Mouse (Mus musculus) heart, embryonic 16.5 days (tissue): Measurements from ENCODE around the gene Zfp945. TPM values are rescaled to one million over a fixed set of nuclear protein-coding genes. Genes with fewer than 3 reads are reported as not detected.
"Not testable (repeated sequence)": the region's sequence is repeated elsewhere in the genome, so short reads cannot be mapped to it uniquely, and the experiment has no call there.

ENCODE experiments used
- ATAC-seq: fragments of 200-750 bp; cut with Nextera tagmentation; replicated peaks from 2 replicates; pipeline ENCODE4 v1.8.0; 2017; ENCODE audit warnings: moderate number of reproducible peaks; ENCODE audit not compliant: insufficient read depth, low FRiP score; ENCODE audit errors: extremely low read depth
- H3K27ac ChIP-seq: fragments of 300-500 bp; sonication (generic); 2 replicates; pipeline ENCODE4 v1.5.1; 2014; ENCODE audit warnings: mild to moderate bottlenecking, low read length, control low read depth, moderate library complexity
- H3K27me3 ChIP-seq: fragments of 300-500 bp; sonication (generic); 2 replicates; pipeline ENCODE4 v1.6.1; 2014; ENCODE audit warnings: low read length, mixed read lengths; ENCODE audit not compliant: control insufficient read depth, insufficient read depth
- H3K36me3 ChIP-seq: fragments of 300-500 bp; sonication (generic); 2 replicates; pipeline ENCODE4 v1.6.1; 2014; ENCODE audit not compliant: control insufficient read depth, insufficient read depth
- H3K4me1 ChIP-seq: fragments of 300-500 bp; sonication (generic); 2 replicates; pipeline ENCODE4 v1.6.1; 2014; ENCODE audit warnings: low read length, mixed read lengths; ENCODE audit not compliant: control insufficient read depth, insufficient read depth
- H3K4me2 ChIP-seq: fragments of 300-500 bp; sonication (generic); 2 replicates; pipeline ENCODE4 v1.6.1; 2014; ENCODE audit warnings: low read depth, mild to moderate bottlenecking, control low read depth, low read length
- H3K4me3 ChIP-seq: fragments of 300-500 bp; sonication (generic); 2 replicates; pipeline ENCODE4 v1.5.1; 2014; ENCODE audit warnings: mild to moderate bottlenecking, control low read depth, low read length
- H3K9ac ChIP-seq: fragments of 300-500 bp; sonication (generic); 2 replicates; pipeline ENCODE4 v1.6.1; 2014; ENCODE audit warnings: low read length, control low read depth
- H3K9me3 ChIP-seq: fragments of 300-500 bp; sonication (generic); replicated peaks from 2 replicates; pipeline ENCODE4 v1.6.1; 2016; ENCODE audit warnings: low read length; ENCODE audit not compliant: control insufficient read depth
- WGBS: fragments of 180-500 bp; shearing (Covaris S2); extraction: QIAGEN DNeasy Blood & Tissue Kit; methylation state at CpG from one replicate; pipeline ENCODE4 v1.1.7; 2014; 5-methylcytosine and 5-hydroxymethylcytosine counted together
- polyA plus RNA-seq: library from polyadenylated mRNA; unstranded; fragments of >200 nt; fragmentation: Nextera tagmentation; extraction: Ambion mirVana; gene quantifications from 2 replicates; pipeline ENCODE4 v1.2.1, GENCODE M21; 2015

Gene Zfp945
- polyA plus RNA-seq = 13.9 and 14.8 TPM in 2 replicates

DNA sequence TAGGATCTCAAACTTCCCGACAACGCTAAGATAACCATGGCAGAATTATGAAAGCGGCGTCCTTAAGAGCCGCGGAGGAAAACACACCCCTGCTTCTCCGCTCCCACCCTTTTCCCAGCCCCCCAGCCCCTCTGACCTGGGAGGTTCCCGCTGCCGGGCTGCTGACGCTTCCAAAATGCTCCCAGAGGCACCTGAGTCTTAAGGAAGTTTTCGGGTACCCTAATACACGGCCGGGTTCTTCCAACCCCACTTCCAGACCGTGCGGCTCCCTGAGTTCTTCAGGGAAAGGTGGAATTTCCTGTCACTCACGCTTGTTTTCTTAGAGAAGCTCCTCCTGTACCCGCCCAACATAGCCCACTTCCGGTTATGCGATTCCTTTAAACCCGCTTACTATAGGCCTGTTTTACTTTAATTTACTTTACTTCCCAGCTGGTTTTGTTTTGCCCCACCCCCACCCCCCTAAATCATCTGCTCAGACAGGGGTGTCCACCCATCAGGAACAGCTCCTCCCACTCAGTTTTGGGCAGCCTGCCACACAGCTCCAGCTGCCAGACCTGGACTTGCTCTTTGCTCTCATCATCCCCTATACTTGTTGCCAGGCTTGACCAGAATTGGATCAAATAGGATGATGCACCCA lies at the start of gene Zfp945:
Gene Zfp945 (minus strand): TSS at position 290 of the 637 bp plus-strand sequence.
- H3K9me3 ChIP-seq = no peaks in the 10 kb centered on the region
- peaks cover 11% of the 10 kb centered on the region for H3K36me3 ChIP-seq
- H3K9ac ChIP-seq = peak within 1 kb of the TSS; percentile 85
- H3K4me1 ChIP-seq = peaks cover 17% of the 10 kb centered on the region
- H3K4me2 ChIP-seq = peak within 1 kb of the TSS; percentile 70
- peak within 1 kb of the TSS; percentile 82 for H3K4me3 ChIP-seq
- peak; percentile 92 for ATAC-seq
- H3K27me3 ChIP-seq = no peaks in the 10 kb centered on the region
- WGBS = under 1% methylated on average over 20 of the region's 20 CpGs
- peak within 1 kb of the TSS; percentile 92 for H3K27ac ChIP-seq

DNA sequence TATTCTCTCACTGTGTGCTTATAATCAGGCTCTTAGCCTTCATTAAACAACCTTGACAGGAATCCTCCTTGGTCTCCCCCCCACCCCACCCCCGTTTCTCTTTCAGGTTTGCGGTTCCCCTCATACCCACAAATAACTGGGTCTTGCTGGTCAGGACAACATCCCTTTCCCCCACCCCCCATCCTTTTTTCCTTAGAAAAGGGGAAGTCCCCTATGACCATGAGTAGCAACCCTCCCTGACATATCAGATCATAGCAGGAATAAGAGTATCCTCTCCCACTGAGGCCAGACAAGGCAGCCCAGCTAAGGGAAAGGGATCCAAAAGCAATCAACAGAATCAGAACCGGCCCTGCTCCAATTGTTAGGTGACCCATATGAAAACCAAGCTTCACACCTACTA lies 21.4 kb upstream of the Zfp945 start:
- Histone ChIP-seq H3K4me2 (no peak overlapping the region), H3K4me1 (no peaks in the 10 kb centered on the region), H3K9ac (no peak overlapping the region), H3K36me3 (no peaks in the 10 kb centered on the region), H3K27ac (no peak overlapping the region), H3K4me3 (no peak overlapping the region), H3K9me3 (peaks cover 6% of the 10 kb centered on the region), H3K27me3 (no peaks in the 10 kb centered on the region)
- no peak for ATAC-seq
- 77% methylated on average over 3 of the region's 3 CpGs for WGBS

DNA sequence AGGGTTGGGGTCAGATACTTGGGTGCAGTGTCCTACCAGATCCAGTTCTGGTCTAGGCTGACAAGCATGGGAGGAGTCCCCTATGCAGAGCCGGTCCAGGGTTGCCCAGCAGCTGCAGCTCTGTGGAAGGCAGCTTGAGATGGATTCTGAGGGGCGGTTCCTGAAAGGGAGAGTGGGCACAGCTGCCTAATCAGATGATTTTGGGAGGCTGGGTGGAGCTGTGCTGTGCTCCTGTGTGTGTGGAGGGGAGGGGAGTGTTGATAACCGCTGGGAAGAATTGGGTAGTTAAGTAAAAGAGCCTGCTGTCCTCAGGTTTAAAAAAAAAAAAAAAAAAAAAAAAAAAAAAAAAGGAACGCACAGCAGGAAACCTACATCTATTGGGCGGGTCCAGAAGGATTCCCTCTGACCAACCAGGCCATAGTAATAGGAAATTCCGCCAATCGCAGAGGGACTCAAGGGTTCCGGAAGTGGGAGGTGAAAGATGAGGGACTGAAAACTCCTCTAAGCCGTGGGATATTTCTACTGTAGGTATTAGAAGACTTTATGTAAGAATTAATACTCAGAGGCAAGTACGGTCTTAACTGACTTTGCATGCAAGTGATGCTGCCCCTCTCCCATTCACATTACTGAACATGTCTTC lies 17.2 kb upstream of the Zfp945 start:
- WGBS = 57% methylated on average over 10 of the region's 10 CpGs
- H3K27me3 ChIP-seq = no peaks in the 10 kb centered on the region
- H3K9ac ChIP-seq = no peak overlapping the region
- H3K27ac ChIP-seq = no peak overlapping the region
- H3K9me3 ChIP-seq = no peaks in the 10 kb centered on the region
- H3K36me3 ChIP-seq = no peaks in the 10 kb centered on the region
- no peak for ATAC-seq
- H3K4me1 ChIP-seq = no peaks in the 10 kb centered on the region
- H3K4me3 ChIP-seq = no peak overlapping the region
- H3K4me2 ChIP-seq = no peak overlapping the region

DNA sequence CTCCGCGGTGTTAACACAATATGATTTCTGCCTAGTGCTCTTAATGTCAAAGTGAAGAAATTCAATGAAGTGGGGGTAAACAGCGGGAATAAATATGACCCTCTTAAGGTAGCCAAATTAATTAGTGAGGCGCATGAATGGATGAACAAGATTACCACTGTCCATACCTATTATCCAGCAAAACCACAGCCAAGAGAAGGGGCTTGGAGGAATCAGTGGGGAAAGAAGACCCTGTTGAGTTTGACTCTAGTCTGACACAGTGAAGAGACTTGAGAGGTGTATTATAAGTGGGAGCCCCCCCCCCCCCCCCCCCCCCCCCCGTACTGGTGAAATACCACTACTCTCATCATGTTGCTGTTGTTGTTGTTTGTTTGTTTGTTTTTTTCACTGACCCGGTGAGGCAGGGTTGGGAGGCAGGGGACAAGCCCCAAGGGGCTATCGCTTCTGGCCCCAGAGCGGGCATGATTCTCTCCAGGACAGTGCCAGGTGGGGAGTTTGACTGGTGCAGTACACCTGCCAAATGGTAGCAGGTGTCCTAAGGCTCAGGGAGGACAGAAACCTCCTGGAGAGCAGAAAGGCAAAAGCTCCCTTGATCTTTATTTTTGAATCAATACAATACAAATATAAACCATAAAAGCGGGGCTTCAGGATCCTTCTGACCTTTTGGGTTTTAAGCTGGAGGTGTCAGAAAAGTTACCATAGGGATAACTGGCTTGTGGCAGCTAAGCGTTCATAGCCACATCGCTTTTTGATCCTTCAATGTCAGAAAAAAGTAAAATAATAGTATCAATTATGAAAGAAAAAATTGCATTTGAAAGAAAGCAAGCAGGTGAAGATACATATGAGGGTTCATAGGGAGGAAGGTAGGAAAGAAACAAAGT lies 10.7 kb upstream of the Zfp945 start:
- ATAC-seq = no peak; the same call in 1 of the 2 replicates
- 90% methylated on average over 10 of the region's 11 CpGs for WGBS

DNA sequence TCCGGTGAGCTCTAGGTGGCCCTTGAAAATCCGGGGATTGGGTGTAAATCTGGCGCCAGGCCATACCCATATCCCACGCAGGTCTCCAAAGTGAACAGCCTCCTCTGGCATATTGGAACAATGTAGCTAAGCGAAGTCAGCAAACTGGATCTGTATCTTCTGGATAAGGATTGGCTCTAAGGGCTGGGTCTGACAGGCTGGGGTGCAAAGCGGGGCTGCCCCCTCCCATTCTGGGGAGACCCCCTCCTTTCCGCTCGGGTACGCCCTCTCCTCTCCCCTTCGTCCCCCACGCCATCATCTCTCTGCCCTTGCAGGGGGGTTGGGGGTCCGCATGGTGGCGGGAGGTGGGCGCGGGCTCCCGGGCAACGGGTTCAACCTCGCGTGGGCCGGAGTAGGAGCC lies 9.4 kb upstream of the Zfp945 start:
- Histone ChIP-seq H3K4me1 (no peaks in the 10 kb centered on the region), H3K36me3 (no peaks in the 10 kb centered on the region), H3K27ac (no peak overlapping the region), H3K27me3 (no peaks in the 10 kb centered on the region), H3K4me2 (no peak overlapping the region), H3K9me3 (peaks cover 4% of the 10 kb centered on the region; the same call in 1 of the 2 replicates), H3K9ac (no peak overlapping the region), H3K4me3 (no peak overlapping the region)
- ATAC-seq = no peak
- 88% methylated on average over 20 of the region's 20 CpGs for WGBS

More for the DNA sequence above, 10.7 kb upstream of the Zfp945 start:
- Histone ChIP-seq H3K27me3 (no peaks in the 10 kb centered on the region), H3K27ac (no peak overlapping the region), H3K36me3 (no peaks in the 10 kb centered on the region), H3K4me2 (no peak overlapping the region), H3K4me1 (no peaks in the 10 kb centered on the region), H3K9ac (no peak overlapping the region), H3K9me3 (peaks cover 4% of the 10 kb centered on the region; the same call in 1 of the 2 replicates), H3K4me3 (no peak overlapping the region)

DNA sequence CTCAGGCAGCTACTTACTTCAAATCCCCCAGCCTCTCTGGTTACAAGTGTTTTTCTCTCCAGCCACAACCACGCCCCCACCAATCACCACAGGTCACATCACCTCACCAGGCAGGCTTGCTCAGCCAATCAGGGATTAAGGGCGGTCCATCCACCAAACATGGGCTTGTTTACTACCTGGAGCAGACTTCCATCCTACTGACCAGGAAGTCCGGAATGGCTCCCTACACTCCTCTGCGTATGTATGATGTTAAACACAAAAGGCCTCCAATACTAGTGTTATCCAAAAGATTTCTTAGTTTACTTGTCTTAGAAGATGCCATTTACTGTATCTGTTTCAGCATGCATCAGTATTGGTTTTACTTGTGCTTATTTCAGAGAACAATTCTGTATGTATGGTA lies 8.6 kb upstream of the Zfp945 start:
- not testable (repeated sequence) for H3K9me3 ChIP-seq, H3K36me3 ChIP-seq, H3K4me3 ChIP-seq, H3K9ac ChIP-seq, H3K4me1 ChIP-seq, H3K27me3 ChIP-seq, H3K27ac ChIP-seq, H3K4me2 ChIP-seq, ATAC-seq
- WGBS = 90% methylated on average over 4 of the region's 4 CpGs

DNA sequence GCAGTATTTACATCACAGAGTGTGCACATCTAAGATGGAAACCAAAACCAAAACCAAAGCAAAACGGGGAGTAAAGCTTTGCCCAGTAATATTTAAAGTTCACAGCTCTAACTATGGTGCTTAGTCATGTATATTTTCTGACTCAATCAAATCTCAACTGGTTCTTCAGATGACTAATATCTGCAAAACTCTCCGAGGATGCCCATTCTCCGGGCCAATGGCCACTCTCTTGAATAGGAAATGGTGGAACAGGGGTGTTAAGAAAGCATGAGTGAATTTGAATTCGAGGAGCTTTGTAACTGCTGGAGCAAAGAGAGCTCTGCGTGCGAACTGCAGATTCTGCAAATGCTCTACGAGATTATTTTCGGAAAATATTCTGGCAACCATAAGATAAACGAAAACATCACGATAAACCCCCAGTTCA lies 501 bp downstream of the Zfp945 start:
- Histone ChIP-seq H3K4me1 (peaks cover 17% of the 10 kb centered on the region), H3K27me3 (no peaks in the 10 kb centered on the region), H3K4me3 (peak overlapping the region; percentile 82), H3K4me2 (peak overlapping the region; percentile 70), H3K9ac (peak overlapping the region; percentile 85), H3K36me3 (peaks cover 13% of the 10 kb centered on the region), H3K27ac (peak overlapping the region; percentile 92), H3K9me3 (no peaks in the 10 kb centered on the region)
- whole genome bisulfite sequencing = 2% methylated on average over 10 of the region's 10 CpGs
- ATAC-seq = peak; percentile 23; the same call in 1 of the 2 replicates

DNA sequence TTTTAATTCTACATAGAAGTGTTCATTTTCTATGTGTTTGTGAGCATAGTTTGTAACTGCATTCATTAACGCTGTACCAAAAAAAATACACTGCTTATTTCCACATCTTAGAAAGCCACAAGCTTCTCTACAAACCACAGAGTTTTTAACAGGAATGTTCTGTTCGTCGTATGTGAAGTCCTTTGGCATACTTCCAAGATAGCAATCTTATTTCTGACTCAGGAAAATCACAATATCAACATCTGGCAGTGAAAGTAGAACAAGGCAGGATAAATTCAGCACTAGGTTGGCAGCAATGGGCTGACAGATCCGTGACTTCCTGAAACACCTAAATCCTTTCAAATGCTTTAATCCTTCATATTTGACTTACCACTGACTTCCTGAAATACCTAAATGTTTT lies 45.8 kb downstream of the Zfp945 start:
- ATAC-seq = no peak
- Histone ChIP-seq H3K9me3 (no peaks in the 10 kb centered on the region), H3K4me3 (no peak overlapping the region), H3K9ac (no peak overlapping the region), H3K36me3 (no peaks in the 10 kb centered on the region), H3K4me2 (no peak overlapping the region), H3K27ac (no peak overlapping the region), H3K4me1 (no peaks in the 10 kb centered on the region), H3K27me3 (no peaks in the 10 kb centered on the region)
- WGBS = 52% methylated on average over 4 of the region's 4 CpGs
